Mouse (Mus musculus): ENCODE measurements at regions not wholly inside any gene's neighbourhood (a gene's known extent, or its start where the extent isn't known, plus 50 kb on each side); places are given as distances from the start of the nearest gene placed in this dataset.

DNA sequence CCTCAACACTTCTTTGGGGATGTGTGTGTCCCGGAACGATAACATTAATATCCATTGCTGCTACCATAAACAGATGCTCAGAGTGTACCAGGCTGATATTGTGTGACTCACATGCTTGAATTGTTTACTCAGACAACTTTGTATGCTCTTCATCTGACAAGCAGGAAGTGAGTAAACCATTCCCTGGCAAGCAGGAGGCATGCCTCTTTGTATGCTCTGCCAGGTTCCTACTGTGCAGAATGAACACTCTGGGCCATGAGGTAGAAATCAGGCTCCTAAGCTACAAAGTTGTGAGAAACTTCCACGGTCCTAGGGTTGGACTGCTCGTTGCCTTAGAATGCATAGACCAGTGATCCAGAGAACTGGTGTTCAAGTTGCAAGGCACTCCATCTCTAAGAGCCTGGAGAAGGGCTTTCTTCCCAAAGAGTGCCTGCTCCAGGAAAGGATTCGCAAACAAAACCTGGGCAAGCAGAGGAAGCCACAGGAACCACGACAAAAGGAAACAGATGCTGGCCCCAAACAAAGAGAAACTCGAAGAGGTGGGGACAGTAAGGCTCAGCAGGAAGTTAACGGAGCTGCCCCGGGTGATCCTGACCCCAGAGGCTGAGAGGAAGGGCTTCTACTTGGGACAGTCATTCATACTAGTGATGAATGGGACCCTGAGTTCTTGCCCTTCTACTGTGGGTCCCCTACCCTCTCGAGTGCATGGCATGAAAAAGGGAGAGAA is 53.2 kb upstream of the Slc22a23 start:
- ATAC-seq (replicated peaks; ENCODE audit: poor library complexity, severe bottlenecking), result no peak

DNA sequence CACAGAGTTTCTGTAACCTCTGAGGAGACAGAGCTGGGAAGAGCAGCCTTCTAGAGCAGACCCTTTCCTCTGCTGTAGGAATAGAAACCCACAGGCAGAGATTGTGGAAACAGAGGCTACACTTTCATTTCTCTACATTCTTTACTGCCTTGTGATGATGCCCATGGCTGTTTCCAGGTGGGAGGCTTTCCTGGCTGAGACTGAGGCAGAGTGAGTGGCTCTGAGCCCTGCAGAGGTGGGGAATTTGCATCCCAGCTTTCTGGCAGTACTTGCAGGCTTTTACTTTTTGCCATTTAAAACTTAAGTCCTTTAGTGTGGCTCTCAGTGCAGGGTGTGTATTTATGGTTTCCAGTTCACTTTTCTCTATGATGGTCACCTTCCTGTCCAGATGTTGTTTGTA is 50.5 kb upstream of the Slc22a23 start:
- no peak for ATAC-seq (replicated peaks; ENCODE audit: poor library complexity, severe bottlenecking)

DNA sequence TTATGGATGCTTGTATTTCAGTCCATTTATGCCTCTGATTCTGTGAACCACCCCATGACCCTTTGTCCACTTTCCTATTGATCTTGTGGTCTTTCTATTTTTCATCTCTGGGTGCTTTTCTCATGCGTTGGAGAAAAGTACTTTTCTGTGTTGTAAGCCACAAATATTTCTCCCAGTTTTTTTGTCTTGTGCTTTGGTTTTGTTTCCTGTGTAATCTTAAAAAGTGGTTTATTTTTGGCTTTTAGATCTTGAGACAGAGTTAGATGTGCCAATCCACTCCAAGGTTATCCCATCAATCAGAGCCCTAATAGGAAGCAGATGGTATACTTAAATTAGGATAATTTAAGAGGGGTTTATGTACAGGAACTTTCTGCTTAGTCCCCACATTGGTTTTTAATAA is 50.0 kb upstream of the Slc22a23 start:
- ATAC-seq (replicated peaks; ENCODE audit: poor library complexity, severe bottlenecking), result no peak

Measured in granulocyte monocyte progenitor cell, adult 5-6 weeks (primary cell).